Comparison of ENCODE assay signal across 8 mouse cellular contexts in the genomic region with DNA sequence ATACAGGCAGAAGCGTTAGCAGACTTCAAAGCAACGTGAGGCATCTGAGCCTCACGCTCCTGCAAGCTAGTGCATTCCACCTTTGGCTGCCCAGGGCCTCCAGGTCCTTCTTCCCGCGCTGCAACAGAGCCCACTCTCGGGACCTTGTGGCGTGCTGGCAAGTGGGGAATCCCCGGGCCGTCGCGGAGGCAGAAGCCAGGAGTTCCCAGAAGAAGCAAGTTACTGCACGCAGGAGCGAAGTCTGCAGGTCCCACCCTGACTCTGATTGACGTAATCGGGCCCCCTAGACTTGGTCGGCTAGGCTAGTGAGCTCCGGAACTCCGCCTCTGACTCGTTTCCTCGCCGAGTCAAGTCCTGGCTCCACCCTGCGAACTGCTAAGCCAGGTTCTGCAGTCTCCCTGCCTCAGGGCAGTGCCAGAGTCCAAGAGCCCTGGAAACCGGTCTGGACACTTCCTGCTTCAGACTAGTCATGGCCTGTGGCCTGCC. TPM values are rescaled to one million over a fixed set of nuclear protein-coding genes. Genes with fewer than 3 reads are reported as not detected.
DNase-seq lines count a peak whose midpoint lies in the region; ATAC-seq and TF ChIP-seq lines count a peak whose summit lies in the region.

No protein-coding gene starts in this region.

- no peak for TF ChIP-seq POLR2A in brain, embryonic 14.5 days (IDR thresholded peaks at IDR 0.05; ENCODE audit: borderline replicate concordance, extremely low read depth, insufficient read depth, insufficient read length, poor library complexity, severe bottlenecking)

- no peaks in the 10 kb centered on the region for H3K4me1 ChIP-seq in forebrain, postnatal 0 days (ENCODE audit: insufficient read depth)
- H3K4me1 ChIP-seq in hindbrain, embryonic 14.5 days (replicated peaks; ENCODE audit: control insufficient read depth, insufficient read depth, low read length): peaks cover 36% of the 10 kb centered on the region
- peaks cover 54% of the 10 kb centered on the region for H3K4me1 ChIP-seq in liver, embryonic 11.5 days (replicated peaks; ENCODE audit: control insufficient read depth, insufficient read depth, low read length)

- no peaks in the 10 kb centered on the region for H3K9me3 ChIP-seq in forebrain, postnatal 0 days (ENCODE audit: low read length)
- no peaks in the 10 kb centered on the region for H3K9me3 ChIP-seq in hindbrain, embryonic 14.5 days (ENCODE audit: control insufficient read depth, low read length)
- H3K9me3 ChIP-seq in liver, embryonic 11.5 days (ENCODE audit: control insufficient read depth, low read length): no peaks in the 10 kb centered on the region

- H3K27me3 ChIP-seq in forebrain, postnatal 0 days (ENCODE audit: insufficient read depth, low read length): no peaks in the 10 kb centered on the region
- no peaks in the 10 kb centered on the region for H3K27me3 ChIP-seq in hindbrain, embryonic 14.5 days (ENCODE audit: control insufficient read depth, insufficient read depth, low read length)
- no peaks in the 10 kb centered on the region for H3K27me3 ChIP-seq in liver, embryonic 11.5 days (replicated peaks; ENCODE audit: control insufficient read depth, insufficient read depth, low read length)

- 7% methylated on average over 23 of the region's 23 CpGs for WGBS in forebrain, postnatal 0 days
- WGBS in hindbrain, embryonic 14.5 days: 3% methylated on average over 23 of the region's 23 CpGs
- WGBS in liver, embryonic 11.5 days: under 1% methylated on average over 23 of the region's 23 CpGs

- H3K4me3 ChIP-seq in forebrain, postnatal 0 days (ENCODE audit: low read depth, low read length): peak overlapping the region; percentile 17; the same call in 1 of the 2 replicates
- peak overlapping the region; percentile 26 for H3K4me3 ChIP-seq in hindbrain, embryonic 14.5 days (replicated peaks; ENCODE audit: low read length)
- peak overlapping the region; percentile 46 for H3K4me3 ChIP-seq in liver, embryonic 11.5 days (ENCODE audit: low read depth, low read length)

- ATAC-seq in forebrain, postnatal 0 days: 0 out of 2 replicates have a peak, but pooled peaks have one; percentile 17
- ATAC-seq in hindbrain, embryonic 14.5 days (ENCODE audit: low FRiP score): 0 out of 2 replicates have a peak, but pooled peaks have one; percentile 9
- ATAC-seq in liver, embryonic 11.5 days (replicated peaks; ENCODE audit: low FRiP score): peak; percentile 73
- ATAC-seq in monocyte, adult 5-6 weeks (replicated peaks; ENCODE audit: insufficient number of reproducible peaks, low FRiP score, low TSS enrichment, poor library complexity, severe bottlenecking): peak; percentile 59

- H3K4me2 ChIP-seq in forebrain, postnatal 0 days (ENCODE audit: low read depth): peak overlapping the region; percentile 45
- H3K4me2 ChIP-seq in hindbrain, embryonic 14.5 days (replicated peaks): peak overlapping the region; percentile 46
- H3K4me2 ChIP-seq in liver, embryonic 11.5 days: peak overlapping the region; percentile 83

- peak; percentile 97 for DNase-seq in ES-CJ7 (ENCODE audit: low read depth, low spot score)
- DNase-seq in brain, embryonic 14.5 days (ENCODE audit: low read depth): peak; percentile 60
- no peak for DNase-seq in forebrain, postnatal 0 days
- DNase-seq in hindbrain, embryonic 14.5 days (ENCODE audit: low spot score): no peak
- DNase-seq in liver, embryonic 11.5 days (ENCODE audit: low spot score): peak; percentile 80
- peak; percentile 74 to 79 for DNase-seq in thymus, adult 18-20 months
- DNase-seq in right cerebral cortex, adult 18-20 months: no peak

- H3K36me3 ChIP-seq in forebrain, postnatal 0 days (ENCODE audit: insufficient read depth): no peaks in the 10 kb centered on the region
- H3K36me3 ChIP-seq in hindbrain, embryonic 14.5 days (replicated peaks; ENCODE audit: control insufficient read depth, insufficient read depth): no peaks in the 10 kb centered on the region
- H3K36me3 ChIP-seq in liver, embryonic 11.5 days (ENCODE audit: control insufficient read depth, insufficient read depth, low read length): no peaks in the 10 kb centered on the region

- no peak for TF ChIP-seq CTCF in brain, embryonic 14.5 days (IDR thresholded peaks at IDR 0.05; ENCODE audit: borderline replicate concordance, extremely low read depth, insufficient read depth, insufficient read length)
- TF ChIP-seq CTCF in forebrain, postnatal 0 days (IDR thresholded peaks at IDR 0.05; ENCODE audit: low read depth): no peak

- H3K27ac ChIP-seq in forebrain, postnatal 0 days (ENCODE audit: low read depth, low read length): peak overlapping the region; percentile 51; the same call in 1 of the 2 replicates
- peak overlapping the region; percentile 79 for H3K27ac ChIP-seq in hindbrain, embryonic 14.5 days
- H3K27ac ChIP-seq in liver, embryonic 11.5 days (ENCODE audit: low read depth, low read length): peak overlapping the region; percentile 86

- peak overlapping the region; percentile 45 for H3K9ac ChIP-seq in forebrain, postnatal 0 days
- H3K9ac ChIP-seq in hindbrain, embryonic 14.5 days: peak overlapping the region; percentile 52
- peak overlapping the region; percentile 68 for H3K9ac ChIP-seq in liver, embryonic 11.5 days (ENCODE audit: low read depth, low read length)

RNA-seq across cellular contexts. Expression of a gene that starts 6.0 kb away (rescaled TPM):
- polyA plus RNA-seq in brain, embryonic 14.5 days (2012; rRNA removed): 7.3 and 11.0 TPM in 2 replicates
- 4.8 and 8.5 TPM in 2 replicates for total RNA-seq in forebrain, postnatal 0 days (2014; rRNA removed)
- 19.3 and 22.7 TPM in 2 replicates for polyA plus RNA-seq in forebrain, postnatal 0 days (2015; fragmentation: Nextera tagmentation; extraction: Ambion mirVana)
- 17.4 and 20.1 TPM in 2 replicates for polyA plus RNA-seq in hindbrain, embryonic 14.5 days (2014; fragmentation: Nextera tagmentation; extraction: Ambion mirVana)
- polyA plus RNA-seq in liver, embryonic 11.5 days (2014; fragmentation: Nextera tagmentation; extraction: Ambion mirVana): 46.5 and 50.1 TPM in 2 replicates
- 92.1 to 198 TPM (median 119 TPM) in 3 replicates for total RNA-seq in monocyte, adult 5-6 weeks (2017)

RNA-seq across cellular contexts. Expression of a gene that starts 29.4 kb away (rescaled TPM):
- polyA plus RNA-seq in brain, embryonic 14.5 days (2012; rRNA removed): 113 and 120 TPM in 2 replicates
- 89.5 and 94.8 TPM in 2 replicates for total RNA-seq in forebrain, postnatal 0 days (2014; rRNA removed)
- polyA plus RNA-seq in forebrain, postnatal 0 days (2015; fragmentation: Nextera tagmentation; extraction: Ambion mirVana): 59.8 and 67.5 TPM in 2 replicates
- 55.2 and 62.1 TPM in 2 replicates for polyA plus RNA-seq in hindbrain, embryonic 14.5 days (2014; fragmentation: Nextera tagmentation; extraction: Ambion mirVana)
- 94.1 and 95.6 TPM in 2 replicates for polyA plus RNA-seq in liver, embryonic 11.5 days (2014; fragmentation: Nextera tagmentation; extraction: Ambion mirVana)
- 40.1 to 46.6 TPM (median 44.7 TPM) in 3 replicates for total RNA-seq in monocyte, adult 5-6 weeks (2017)

RNA-seq across cellular contexts. Expression of a gene that starts 31.0 kb away (rescaled TPM):
- 81.8 and 87.0 TPM in 2 replicates for polyA plus RNA-seq in brain, embryonic 14.5 days (2012; rRNA removed)
- total RNA-seq in forebrain, postnatal 0 days (2014; rRNA removed): 65.9 and 78.2 TPM in 2 replicates
- 14.6 and 14.7 TPM in 2 replicates for polyA plus RNA-seq in forebrain, postnatal 0 days (2015; fragmentation: Nextera tagmentation; extraction: Ambion mirVana)
- polyA plus RNA-seq in hindbrain, embryonic 14.5 days (2014; fragmentation: Nextera tagmentation; extraction: Ambion mirVana): 17.8 and 18.1 TPM in 2 replicates
- 23.0 and 25.2 TPM in 2 replicates for polyA plus RNA-seq in liver, embryonic 11.5 days (2014; fragmentation: Nextera tagmentation; extraction: Ambion mirVana)
- 29.0 to 50.5 TPM (median 36.3 TPM) in 3 replicates for total RNA-seq in monocyte, adult 5-6 weeks (2017)

RNA-seq across cellular contexts. Expression of a gene that starts 44.6 kb away (rescaled TPM):
- polyA plus RNA-seq in brain, embryonic 14.5 days (2012; rRNA removed): 3.4 and 4.7 TPM in 2 replicates
- total RNA-seq in forebrain, postnatal 0 days (2014; rRNA removed): 2.2 and 2.7 TPM in 2 replicates
- polyA plus RNA-seq in forebrain, postnatal 0 days (2015; fragmentation: Nextera tagmentation; extraction: Ambion mirVana): 2.4 and 2.5 TPM in 2 replicates
- polyA plus RNA-seq in hindbrain, embryonic 14.5 days (2014; fragmentation: Nextera tagmentation; extraction: Ambion mirVana): 3.8 and 5.1 TPM in 2 replicates
- 67.9 and 68.6 TPM in 2 replicates for polyA plus RNA-seq in liver, embryonic 11.5 days (2014; fragmentation: Nextera tagmentation; extraction: Ambion mirVana)
- 41.7 to 46.2 TPM (median 45.0 TPM) in 3 replicates for total RNA-seq in monocyte, adult 5-6 weeks (2017)

Comparison
In these comparisons a context has a peak if more than half of its experiments do, and no peak if none do; other contexts are left out.
1. DNase-seq: peak in ES-CJ7 (single experiment), brain, embryonic 14.5 days (single experiment), liver, embryonic 11.5 days (single experiment) and thymus, adult 18-20 months (2 of 2); none in forebrain, postnatal 0 days (single experiment), hindbrain, embryonic 14.5 days (single experiment) and right cerebral cortex, adult 18-20 months (single experiment).
2. ATAC-seq: peak in every context shown above with its lines; median percentile 73 in liver, embryonic 11.5 days; 59 in monocyte, adult 5-6 weeks; 17 in forebrain, postnatal 0 days; 9 in hindbrain, embryonic 14.5 days.
3. Peak in every context shown above with its lines, with median percentiles within 50 percentile points of each other: H3K27ac ChIP-seq, H3K4me2 ChIP-seq, H3K4me3 ChIP-seq and H3K9ac ChIP-seq.